Mouse (Mus musculus) MEL (cell line): ENCODE data around the gene Maea. TPM values are rescaled to one million over a fixed set of nuclear protein-coding genes. Genes with fewer than 3 reads are reported as not detected.
"Not testable (repeated sequence)": the region's sequence is repeated elsewhere in the genome, so short reads cannot be mapped to it uniquely, and the experiment has no call there.

Experiments used
- DNase-seq: peaks from one replicate; pipeline ENCODE4 v3.0.0; 2011; ENCODE audit warnings: low read depth, low spot score
- H3K27ac ChIP-seq: 2 replicates; pipeline ENCODE4 v1.5.1; 2012; ENCODE audit warnings: low read depth, mild to moderate bottlenecking, control low read depth, low read length, moderate library complexity; ENCODE audit not compliant: control insufficient read depth
- H3K27me3 ChIP-seq, 2 experiments: fragments of 150-350 bp in 1 of 2; sonication (generic) in 1 of 2; 2 replicates each; pipeline ENCODE4 v1.6.1; 2012; ENCODE audit warnings: low read length in 2 of 2, mild to moderate bottlenecking in 2 of 2, improper control_type of control experiment in 1 of 2, moderate library complexity in 1 of 2; ENCODE audit not compliant: insufficient read depth in 2 of 2, control insufficient read depth in 1 of 2
- H3K36me3 ChIP-seq, 2 experiments: 2 replicates each; pipeline ENCODE4 v1.6.1; 2012 to 2014; ENCODE audit warnings: low read length in 2 of 2, improper control_type of control experiment in 1 of 2, inconsistent platforms in 1 of 2, mild to moderate bottlenecking in 1 of 2; ENCODE audit not compliant: insufficient read depth in 2 of 2, control insufficient read depth in 1 of 2
- H3K4me1 ChIP-seq, 2 experiments: fragments of 150-350 bp in 1 of 2; sonication (generic) in 1 of 2; 2 replicates each; pipeline ENCODE4 v1.6.1; 2012; ENCODE audit warnings: low read length in 2 of 2, improper control_type of control experiment in 1 of 2, mild to moderate bottlenecking in 1 of 2; ENCODE audit not compliant: insufficient read depth in 2 of 2, control insufficient read depth in 1 of 2
- H3K4me3 ChIP-seq, 2 experiments: fragments of 150-350 bp in 1 of 2; sonication (generic) in 1 of 2; 2 replicates each; pipeline ENCODE4 v1.5.1; 2012; ENCODE audit warnings: low read depth in 2 of 2, low read length in 2 of 2, mild to moderate bottlenecking in 2 of 2, moderate library complexity in 2 of 2, control low read depth in 1 of 2, improper control_type of control experiment in 1 of 2; ENCODE audit not compliant: control insufficient read depth in 1 of 2, insufficient read depth in 1 of 2
- H3K79me2 ChIP-seq: 2 replicates; pipeline ENCODE4 v1.6.1; 2012; ENCODE audit warnings: mild to moderate bottlenecking, low read length, moderate library complexity; ENCODE audit not compliant: control insufficient read depth, poor library complexity, insufficient read depth
- H3K9ac ChIP-seq: 2 replicates; pipeline ENCODE4 v1.6.1; 2012; ENCODE audit warnings: low read depth, mild to moderate bottlenecking, control low read depth, low read length, moderate library complexity; ENCODE audit not compliant: control insufficient read depth, poor library complexity, severe bottlenecking
- H3K9me3 ChIP-seq: fragments of 150-350 bp; sonication (generic); replicated peaks from 2 replicates; pipeline ENCODE4 v1.6.1; 2012; ENCODE audit warnings: mild to moderate bottlenecking, low read length, improper control_type of control experiment, moderate library complexity; ENCODE audit not compliant: insufficient read depth
- CHD1 ChIP-seq: IDR thresholded peaks from 2 replicates; pipeline ENCODE4 v1.6.1; 2012; ENCODE audit warnings: low read depth, mild to moderate bottlenecking, inconsistent platforms, low read length, improper control_type of control experiment
- CTCF ChIP-seq, 3 experiments: IDR thresholded peaks in 2 of 3; conservative IDR thresholded peaks in 1 of 3; 2 replicates each; pipeline ENCODE4 v1.5.1; 2011 to 2012; ENCODE audit warnings: low read length in 3 of 3, low read depth in 2 of 3, mild to moderate bottlenecking in 2 of 3, improper control_type of control experiment in 1 of 3, inconsistent platforms in 1 of 3, mixed read lengths in 1 of 3, moderate library complexity in 1 of 3; ENCODE audit not compliant: control insufficient read depth in 1 of 3, insufficient read depth in 1 of 3, poor library complexity in 1 of 3, severe bottlenecking in 1 of 3
- GATA1 ChIP-seq: IDR thresholded peaks from 2 replicates; pipeline ENCODE4 v1.6.1; 2011; ENCODE audit warnings: low read depth, low read length, improper control_type of control experiment
- HCFC1 ChIP-seq: IDR thresholded peaks from 2 replicates; pipeline ENCODE4 v1.6.1; 2012; ENCODE audit warnings: low read depth, mild to moderate bottlenecking, inconsistent platforms, low read length, improper control_type of control experiment, moderate library complexity
- JUND ChIP-seq: IDR thresholded peaks from 2 replicates; pipeline ENCODE4 v1.6.1; 2011; ENCODE audit warnings: low read depth, mild to moderate bottlenecking, improper control_type of control experiment, low read length
- KAT2A ChIP-seq: conservative IDR thresholded peaks from 2 replicates; pipeline ENCODE4 v1.6.1; 2012; ENCODE audit warnings: low read depth, low read length, improper control_type of control experiment, inconsistent platforms
- MAZ ChIP-seq: IDR thresholded peaks from 2 replicates; pipeline ENCODE4 v1.6.1; 2012; ENCODE audit warnings: low read depth, mild to moderate bottlenecking, inconsistent platforms, low read length, improper control_type of control experiment
- MEF2A ChIP-seq: IDR thresholded peaks from 2 replicates; pipeline ENCODE4 v1.6.1; 2014; ENCODE audit warnings: low read depth, mild to moderate bottlenecking, inconsistent platforms, low read length, improper control_type of control experiment; ENCODE audit not compliant: poor library complexity, insufficient replicate concordance, severe bottlenecking; ENCODE audit errors: extremely low read depth
- MYB ChIP-seq: IDR thresholded peaks from 2 replicates; pipeline ENCODE4 v1.6.1; 2011; ENCODE audit warnings: mild to moderate bottlenecking, low read depth, low read length, improper control_type of control experiment
- MYC ChIP-seq: IDR thresholded peaks from 2 replicates; pipeline ENCODE4 v1.6.1; 2011; ENCODE audit warnings: low read depth, mild to moderate bottlenecking, low read length, improper control_type of control experiment, moderate library complexity
- POLR2AphosphoS2 ChIP-seq: IDR thresholded peaks from 2 replicates; pipeline ENCODE4 v1.6.1; 2011; ENCODE audit warnings: low read length, improper control_type of control experiment
- SMC3 ChIP-seq: IDR thresholded peaks from 2 replicates; pipeline ENCODE4 v1.6.1; 2011; ENCODE audit warnings: low read depth, low read length, improper control_type of control experiment
- TBP ChIP-seq: IDR thresholded peaks from 2 replicates; pipeline ENCODE4 v1.8.0; 2011; ENCODE audit warnings: low read depth, low read length, improper control_type of control experiment
- TCF12 ChIP-seq: IDR thresholded peaks from 2 replicates; pipeline ENCODE4 v1.6.1; 2014; ENCODE audit warnings: low read depth, mild to moderate bottlenecking, inconsistent platforms, low read length, improper control_type of control experiment, moderate library complexity
- USF1 ChIP-seq: IDR thresholded peaks from 2 replicates; pipeline ENCODE4 v1.6.1; 2014; ENCODE audit warnings: low read depth, mild to moderate bottlenecking, inconsistent platforms, low read length, improper control_type of control experiment, moderate library complexity
- ZC3H11A ChIP-seq: IDR thresholded peaks from 2 replicates; pipeline ENCODE4 v1.6.1; 2012; ENCODE audit warnings: low read depth, mild to moderate bottlenecking, inconsistent platforms, low read length, improper control_type of control experiment
- ZNF384 ChIP-seq: IDR thresholded peaks from 2 replicates; pipeline ENCODE4 v1.6.1; 2012; ENCODE audit warnings: low read depth, mild to moderate bottlenecking, inconsistent platforms, low read length, improper control_type of control experiment
- polyA plus RNA-seq, 2 experiments: library from polyadenylated mRNA; stranded (reverse) in 1 of 2; unstranded in 1 of 2; fragments of >175 nt in 1 of 2; fragments of >200 nt in 1 of 2; gene quantifications; 2 replicates each; pipeline versions ENCODE4 v1.2.1 to v1.2.4; 2012; ENCODE audit warnings: low replicate concordance in 2 of 2, low read depth in 1 of 2; ENCODE audit not compliant: insufficient read length in 2 of 2, insufficient read depth in 1 of 2, missing spikeins in 1 of 2
- total RNA-seq: library from RNA; depleted of rRNA; stranded (reverse); fragments of 300-350 nt; gene quantifications from 2 replicates; pipeline ENCODE4 v1.2.3, GENCODE M21; 2012

Maea gene
- total and polyA plus RNA-seq, 3 experiments: 140 to 224 TPM; not detected in 1

- TF ChIP-seq SMC3 (peak; percentile 29; the same call in 1 of the 2 replicates), CTCF (IDR thresholded peaks at IDR 0.05 in 2 of 3, conservative IDR thresholded peaks at IDR 0.05 in 1 of 3; ENCODE audit: control insufficient read depth in 1 of 3, insufficient read depth in 1 of 3, low read depth in 2 of 3, low read length in 3 of 3, poor library complexity in 1 of 3, severe bottlenecking in 1 of 3) (peak in 2 of 3 experiments; percentile 17 to 31; a peak in 1 of 6 replicates)
- Histone ChIP-seq H3K79me2 (peaks cover 93% of the 10 kb centered on the region), H3K4me1 (peaks cover 0 to 26% of the 10 kb centered on the region in 2 experiments; a peak in 3 of 4 replicates), H3K36me3 (peaks cover 9 to 27% of the 10 kb centered on the region in 2 experiments)
- H3K27ac ChIP-seq, H3K9ac ChIP-seq, DNase-seq, H3K4me3 ChIP-seq, H3K27me3 ChIP-seq, H3K9me3 ChIP-seq: not testable (repeated sequence)
Measured at GRCm38 (mm10) chr5:33342248-33342647, 6.9 kb downstream of the Maea start.

GRCm38 (mm10) chr5:33342821-33343220, 7.5 kb downstream of the Maea start:
- Histone ChIP-seq H3K4me1 (peaks cover 0 to 21% of the 10 kb centered on the region in 2 experiments; a peak in 3 of 4 replicates), H3K27ac (no peak overlapping the region), H3K9ac (no peak overlapping the region), H3K9me3 (no peaks in the 10 kb centered on the region), H3K79me2 (peaks cover 92% of the 10 kb centered on the region), H3K36me3 (peaks cover 9 to 27% of the 10 kb centered on the region in 2 experiments), H3K27me3 (no peaks in the 10 kb centered on the region), H3K4me3 (no peak overlapping the region)
- no peak for DNase-seq
- no peak for TF ChIP-seq ZNF384
- TF ChIP-seq JUND: no peak
- no peak for TF ChIP-seq USF1
- no peak for TF ChIP-seq GATA1
- no peak for TF ChIP-seq CHD1
- no peak for TF ChIP-seq MEF2A
- TF ChIP-seq POLR2AphosphoS2: no peak
- no peak for TF ChIP-seq MYB
- TF ChIP-seq HCFC1: no peak
- no peak for TF ChIP-seq TBP
- TF ChIP-seq SMC3: no peak
- TF ChIP-seq MAZ: no peak
- no peak for TF ChIP-seq TCF12
- no peak for TF ChIP-seq KAT2A
- TF ChIP-seq ZC3H11A: no peak
- TF ChIP-seq MYC: no peak
